Mouse (Mus musculus) kidney, embryonic 14.5 days (tissue): ENCODE results near the gene Kifc1. TPM values are rescaled to one million over a fixed set of nuclear protein-coding genes. Genes with fewer than 3 reads are reported as not detected.

ENCODE experiments used
- ATAC-seq: fragments of 200-750 bp; cut with Nextera tagmentation; 2 replicates; pipeline ENCODE4 v1.8.0; 2017; ENCODE audit warnings: moderate number of reproducible peaks, mild to moderate bottlenecking, moderate TSS enrichment, moderate library complexity; ENCODE audit not compliant: low FRiP score, low TSS enrichment
- H3K27ac ChIP-seq: fragments of 300-500 bp; sonication (generic); 2 replicates; pipeline ENCODE4 v1.5.1; 2014; ENCODE audit warnings: low read depth, mild to moderate bottlenecking, low read length, moderate library complexity, mixed read lengths
- H3K27me3 ChIP-seq: fragments of 300-500 bp; sonication (generic); 2 replicates; pipeline ENCODE4 v1.6.1; 2014; ENCODE audit warnings: mild to moderate bottlenecking, low read length; ENCODE audit not compliant: control insufficient read depth, insufficient read depth
- H3K36me3 ChIP-seq: fragments of 300-500 bp; sonication (generic); 2 replicates; pipeline ENCODE4 v1.6.1; 2014; ENCODE audit warnings: low read length, mixed read lengths; ENCODE audit not compliant: control insufficient read depth, insufficient read depth
- H3K4me1 ChIP-seq: fragments of 300-500 bp; sonication (generic); 2 replicates; pipeline ENCODE4 v1.6.1; 2014; ENCODE audit warnings: low read length, mixed read lengths; ENCODE audit not compliant: control insufficient read depth, insufficient read depth
- H3K4me2 ChIP-seq: fragments of 300-500 bp; sonication (generic); replicated peaks from 2 replicates; pipeline ENCODE4 v1.6.1; 2014; ENCODE audit warnings: low read depth, mild to moderate bottlenecking, low read length
- H3K4me3 ChIP-seq: fragments of 300-500 bp; sonication (generic); 2 replicates; pipeline ENCODE4 v1.5.1; 2014; ENCODE audit warnings: mild to moderate bottlenecking, low read length
- H3K9ac ChIP-seq: fragments of 300-500 bp; sonication (generic); 2 replicates; pipeline ENCODE4 v1.6.1; 2014; ENCODE audit warnings: low read depth, mild to moderate bottlenecking, low read length, moderate library complexity
- H3K9me3 ChIP-seq: fragments of 300-500 bp; sonication (generic); 2 replicates; pipeline ENCODE4 v1.6.1; 2016; ENCODE audit warnings: low read length; ENCODE audit not compliant: control insufficient read depth
- WGBS: fragments of 180-500 bp; shearing (Covaris S2); extraction: QIAGEN DNeasy Blood & Tissue Kit; methylation state at CpG from one replicate; pipeline ENCODE4 v1.1.7; 2014; 5-methylcytosine and 5-hydroxymethylcytosine counted together
- polyA plus RNA-seq: library from polyadenylated mRNA; unstranded; fragments of >200 nt; fragmentation: Nextera tagmentation; extraction: Ambion mirVana; gene quantifications from 2 replicates; pipeline ENCODE4 v1.2.1, GENCODE M21; 2014

The Kifc1 gene
- 6.2 and 20.8 TPM in 2 replicates for polyA plus RNA-seq

DNA sequence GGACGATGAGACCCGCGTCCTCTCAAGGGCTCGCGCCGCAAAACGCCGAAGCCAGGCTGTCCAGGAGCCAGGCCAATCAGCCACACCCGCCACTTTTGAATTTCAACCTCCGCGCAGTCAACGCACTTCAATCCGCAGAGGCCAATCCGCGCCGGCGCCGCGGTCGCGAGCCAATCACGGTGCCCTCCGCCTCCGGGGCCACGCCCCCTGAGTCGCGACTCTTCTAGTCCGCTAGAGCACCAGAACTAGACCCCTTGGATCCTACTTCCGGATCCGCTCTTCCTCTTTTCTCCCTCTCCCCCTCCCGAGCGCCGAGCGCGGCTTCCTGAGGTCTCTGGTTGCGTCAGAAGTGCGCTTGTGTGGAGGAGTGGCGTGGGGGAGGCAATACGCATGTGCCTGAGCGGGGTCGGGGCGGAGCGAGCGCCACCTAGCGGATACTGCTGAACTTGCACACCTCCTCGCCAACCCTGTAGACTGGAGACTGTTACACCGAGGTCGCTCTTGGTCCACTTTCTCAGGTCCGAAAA is at the start of gene Kifc1:
Kifc1 (minus strand) TSS at position 129 of the 527 bp plus-strand sequence.
- 2% methylated on average over 47 of the region's 49 CpGs for WGBS
- no peak within 1 kb of the TSS for H3K27ac ChIP-seq
- peak within 1 kb of the TSS; percentile 70 for H3K9ac ChIP-seq

DNA sequence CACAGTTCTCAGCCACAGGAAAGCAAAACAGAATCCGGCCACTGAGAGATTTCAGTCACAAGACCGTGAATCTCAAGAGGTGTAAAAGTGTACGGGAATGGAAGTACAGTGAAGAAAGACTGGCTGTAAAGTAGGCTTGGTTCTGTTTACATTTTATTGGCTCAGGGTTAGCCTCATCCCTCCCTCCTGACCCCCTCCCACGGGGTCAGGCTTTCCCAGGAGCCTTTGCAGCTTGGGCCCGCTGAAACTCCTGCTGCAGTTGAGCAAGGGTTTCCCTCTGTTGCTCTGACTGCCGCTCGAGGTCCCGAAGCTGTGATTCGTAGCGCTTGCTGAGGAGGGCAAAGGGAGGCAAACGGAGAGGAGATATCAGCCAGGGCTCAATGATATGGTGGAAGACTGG is 48.3 kb upstream of the Kifc1 start:
- Histone ChIP-seq H3K9ac (0 out of 2 replicates have a peak overlapping the region, but pooled peaks have one; percentile 2), H3K4me1 (peaks cover 15% of the 10 kb centered on the region), H3K9me3 (no peaks in the 10 kb centered on the region), H3K27me3 (no peaks in the 10 kb centered on the region), H3K4me3 (peak overlapping the region; percentile 79; the same call in 1 of the 2 replicates), H3K36me3 (peaks cover 34% of the 10 kb centered on the region), H3K4me2 (peak overlapping the region; percentile 80; the same call in 1 of the 2 replicates), H3K27ac (no peak overlapping the region)
- ATAC-seq: no peak
- WGBS: 77% methylated on average over 11 of the region's 11 CpGs

More for the DNA sequence above, at the start of gene Kifc1:
- Histone ChIP-seq H3K4me2 (peak within 1 kb of the TSS; percentile 54), H3K4me1 (no peaks in the 10 kb centered on the region), H3K27me3 (no peaks in the 10 kb centered on the region), H3K4me3 (peak within 1 kb of the TSS; percentile 65), H3K36me3 (peaks cover 9% of the 10 kb centered on the region; the same call in 1 of the 2 replicates), H3K9me3 (no peaks in the 10 kb centered on the region)
- ATAC-seq: peak; percentile 99

DNA sequence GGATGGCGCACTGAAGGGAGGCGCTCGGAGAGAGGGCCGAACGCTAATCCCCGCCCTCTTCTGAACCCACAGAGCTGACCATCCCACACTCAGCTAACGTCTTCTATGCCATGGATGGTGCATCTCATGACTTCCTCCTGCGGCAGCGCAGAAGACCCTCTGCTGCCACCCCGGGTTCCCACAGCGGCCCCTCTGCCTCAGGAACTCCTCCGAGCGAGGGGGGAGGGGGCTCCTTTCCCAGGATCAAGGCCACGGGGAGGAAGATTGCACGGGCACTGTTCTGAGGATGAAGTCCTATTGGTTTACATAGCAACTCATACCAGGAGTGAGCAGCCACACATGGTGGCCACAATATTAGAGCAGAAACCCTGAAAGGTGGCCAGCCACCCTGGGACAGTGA is 46.5 kb upstream of the Kifc1 start:
- no peak overlapping the region for H3K4me2 ChIP-seq
- no peak for ATAC-seq
- H3K9ac ChIP-seq: no peak overlapping the region
- no peak overlapping the region for H3K27ac ChIP-seq
- peaks cover 15% of the 10 kb centered on the region for H3K4me1 ChIP-seq
- H3K36me3 ChIP-seq: peaks cover 23% of the 10 kb centered on the region
- H3K9me3 ChIP-seq: no peaks in the 10 kb centered on the region
- 90% methylated on average over 15 of the region's 15 CpGs for WGBS
- no peak overlapping the region for H3K4me3 ChIP-seq
- no peaks in the 10 kb centered on the region for H3K27me3 ChIP-seq

DNA sequence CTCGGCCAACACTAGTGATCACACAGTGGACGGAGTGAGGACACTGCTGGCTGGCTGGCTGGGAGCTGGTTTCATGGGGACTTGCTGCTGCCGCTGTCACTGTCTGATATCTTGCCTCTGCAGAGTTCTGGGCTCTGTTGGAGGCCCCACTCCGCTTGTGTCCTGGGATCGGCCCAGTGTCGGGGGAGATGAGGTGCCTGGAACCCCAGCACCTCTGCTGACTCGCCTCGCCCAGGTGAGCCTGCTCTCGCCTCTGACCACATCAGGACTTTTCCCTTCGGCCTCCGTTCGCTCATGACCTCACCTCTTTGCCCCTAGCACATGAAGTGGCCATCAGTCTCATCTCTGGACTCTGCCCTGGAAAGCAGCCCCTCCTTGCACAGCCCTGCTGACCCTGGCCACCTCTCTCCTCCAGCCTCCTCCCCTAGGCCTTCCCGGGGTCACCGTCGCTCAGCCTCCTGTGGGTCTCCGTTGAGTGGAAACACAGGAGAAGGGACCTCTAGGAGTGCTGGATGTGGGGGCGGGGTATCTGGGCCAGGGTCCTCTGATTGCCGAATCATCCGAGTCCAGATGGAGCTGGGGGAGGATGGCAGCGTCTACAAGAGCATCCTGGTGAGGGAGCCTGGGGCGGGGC is 45.1 kb upstream of the Kifc1 start:
- Histone ChIP-seq H3K36me3 (peaks cover 23% of the 10 kb centered on the region), H3K27ac (no peak overlapping the region), H3K4me3 (no peak overlapping the region), H3K9ac (no peak overlapping the region), H3K4me1 (peaks cover 13% of the 10 kb centered on the region; the same call in 1 of the 2 replicates), H3K27me3 (no peaks in the 10 kb centered on the region), H3K9me3 (no peaks in the 10 kb centered on the region), H3K4me2 (no peak overlapping the region)
- no peak for ATAC-seq
- 86% methylated on average over 21 of the region's 21 CpGs for WGBS

DNA sequence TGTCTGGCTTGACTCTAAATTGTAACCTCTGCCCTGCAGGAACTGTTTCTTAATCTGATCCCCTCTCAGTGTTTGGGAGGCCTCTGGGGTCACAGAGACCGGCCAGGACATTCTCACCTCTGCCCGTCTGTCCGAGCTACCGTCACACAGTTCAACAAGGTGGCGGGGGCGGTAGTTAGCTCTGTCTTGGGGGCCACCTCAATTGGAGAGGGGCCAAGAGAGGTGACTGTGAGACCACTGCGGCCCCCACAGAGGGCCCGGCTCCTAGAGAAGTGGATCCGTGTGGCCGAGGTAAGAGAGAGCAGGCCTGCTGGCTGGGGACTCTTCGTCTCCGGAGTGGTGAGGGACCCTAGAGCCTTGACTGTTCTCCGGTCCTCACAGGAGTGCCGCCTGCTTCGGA is 42.5 kb upstream of the Kifc1 start:
- H3K9ac ChIP-seq: no peak overlapping the region
- no peaks in the 10 kb centered on the region for H3K9me3 ChIP-seq
- no peak overlapping the region for H3K4me3 ChIP-seq
- H3K27me3 ChIP-seq: no peaks in the 10 kb centered on the region
- peaks cover 12% of the 10 kb centered on the region; the same call in 1 of the 2 replicates for H3K4me1 ChIP-seq
- peaks cover 23% of the 10 kb centered on the region for H3K36me3 ChIP-seq
- H3K4me2 ChIP-seq: no peak overlapping the region
- H3K27ac ChIP-seq: no peak overlapping the region
- ATAC-seq: no peak
- WGBS: 88% methylated on average over 15 of the region's 15 CpGs

DNA sequence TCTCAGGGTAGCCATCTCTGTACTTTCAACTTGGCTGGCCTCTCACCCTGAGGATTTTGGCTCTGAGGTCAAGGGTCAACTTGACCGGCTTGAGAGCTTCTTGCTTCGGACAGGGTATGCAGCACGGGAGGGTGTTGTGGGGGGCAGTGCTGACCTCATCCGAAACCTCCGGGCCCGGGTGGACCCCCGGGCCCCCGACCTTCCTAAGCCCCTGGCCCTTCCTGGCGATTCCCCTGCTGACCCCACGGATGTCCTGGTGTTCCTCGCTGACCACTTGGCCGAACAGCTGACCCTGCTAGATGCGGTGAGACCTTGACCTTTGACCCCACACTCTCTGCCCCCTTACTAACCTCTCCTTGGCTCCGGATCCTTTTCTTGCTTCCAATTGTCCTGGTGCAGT is 42.0 kb upstream of the Kifc1 start:
- peaks cover 12% of the 10 kb centered on the region; the same call in 1 of the 2 replicates for H3K4me1 ChIP-seq
- H3K36me3 ChIP-seq: peaks cover 25% of the 10 kb centered on the region

DNA sequence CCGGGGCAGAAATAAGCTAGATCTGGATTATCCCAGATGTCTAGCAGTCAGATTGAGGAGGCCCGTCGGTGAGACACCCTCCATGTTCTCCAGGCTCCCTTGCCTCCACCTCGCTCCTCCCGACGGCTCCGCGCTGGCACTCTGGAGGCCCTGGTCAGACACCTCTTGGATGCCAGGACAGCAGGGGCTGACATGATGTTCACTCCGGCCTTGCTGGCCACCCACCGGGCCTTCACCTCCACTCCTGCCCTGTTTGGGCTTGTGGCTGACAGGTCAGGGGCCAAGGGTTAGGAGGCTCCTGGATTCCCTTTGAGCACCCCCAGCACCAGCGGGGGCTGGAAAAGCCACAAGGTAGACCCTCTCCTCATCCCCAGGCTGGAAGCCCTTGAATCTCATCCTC is 41.5 kb upstream of the Kifc1 start:
- peaks cover 21% of the 10 kb centered on the region; the same call in 1 of the 2 replicates for H3K36me3 ChIP-seq
- no peaks in the 10 kb centered on the region for H3K27me3 ChIP-seq
- no peak overlapping the region for H3K9ac ChIP-seq
- no peak overlapping the region for H3K27ac ChIP-seq
- no peak for ATAC-seq
- H3K4me3 ChIP-seq: no peak overlapping the region
- H3K4me1 ChIP-seq: peaks cover 12% of the 10 kb centered on the region; the same call in 1 of the 2 replicates
- no peak overlapping the region for H3K4me2 ChIP-seq
- 91% methylated on average over 11 of the region's 11 CpGs for WGBS
- no peaks in the 10 kb centered on the region for H3K9me3 ChIP-seq

More for the DNA sequence above, 42.0 kb upstream of the Kifc1 start:
- Histone ChIP-seq H3K27ac (no peak overlapping the region), H3K27me3 (no peaks in the 10 kb centered on the region), H3K4me3 (no peak overlapping the region), H3K9me3 (no peaks in the 10 kb centered on the region), H3K9ac (no peak overlapping the region), H3K4me2 (no peak overlapping the region)
- WGBS: 89% methylated on average over 14 of the region's 14 CpGs
- no peak for ATAC-seq

DNA sequence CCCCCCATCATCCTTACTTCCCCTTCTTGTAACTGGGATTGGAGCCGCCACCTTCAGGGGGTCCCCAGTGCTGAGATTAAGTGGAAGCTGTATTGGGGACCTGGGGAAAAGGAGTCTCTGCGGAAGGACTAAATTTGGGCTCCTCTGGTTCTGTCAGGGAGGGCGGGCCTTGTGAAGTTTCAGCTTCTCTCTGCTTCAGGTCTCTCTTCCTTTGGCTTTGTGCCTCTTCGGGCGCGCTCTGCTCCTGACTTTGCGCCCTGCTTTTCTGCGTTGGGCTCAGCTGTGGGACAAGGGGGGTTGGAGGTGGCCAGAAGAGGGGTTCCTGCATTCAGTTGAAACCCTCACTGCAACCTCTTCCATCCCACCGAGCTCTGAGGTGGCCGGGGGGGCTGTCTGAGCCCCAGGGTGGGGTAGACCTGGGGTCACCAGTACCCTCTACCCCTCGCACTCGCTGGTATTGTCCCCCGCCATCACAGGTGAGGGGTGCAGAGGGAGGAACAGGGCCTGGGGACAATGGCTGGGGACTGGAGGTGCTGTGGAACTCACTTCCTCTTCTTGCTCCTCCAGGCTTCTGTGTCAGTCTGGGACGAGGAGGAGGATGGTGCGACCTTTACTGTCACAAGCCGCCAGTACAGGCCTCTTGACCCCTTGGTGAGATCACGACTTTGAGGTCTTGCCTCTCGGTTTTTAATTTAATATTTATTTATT is 40.9 kb upstream of the Kifc1 start:
- Histone ChIP-seq H3K4me1 (peaks cover 12% of the 10 kb centered on the region; the same call in 1 of the 2 replicates), H3K27ac (no peak overlapping the region), H3K36me3 (peaks cover 18% of the 10 kb centered on the region; the same call in 1 of the 2 replicates), H3K4me3 (peak overlapping the region; percentile 84), H3K4me2 (peak overlapping the region; percentile 100), H3K9me3 (no peaks in the 10 kb centered on the region), H3K27me3 (no peaks in the 10 kb centered on the region), H3K9ac (peak overlapping the region; percentile 84)
- 42% methylated on average over 18 of the region's 18 CpGs for WGBS
- 0 out of 2 replicates have a peak, but pooled peaks have one; percentile 1 for ATAC-seq
